Mouse (Mus musculus) intestine, embryonic 14.5 days (tissue): ENCODE results near the gene Slc6a8. TPM values are rescaled to one million over a fixed set of nuclear protein-coding genes. Genes with fewer than 3 reads are reported as not detected.

Source experiments
- ATAC-seq: fragments of 200-750 bp; cut with Nextera tagmentation; replicated peaks from 2 replicates; pipeline ENCODE4 v1.8.0; 2017; ENCODE audit warnings: low read depth, moderate number of reproducible peaks, moderate TSS enrichment, moderate library complexity; ENCODE audit not compliant: low FRiP score, low TSS enrichment
- DNase-seq: peaks from one replicate; pipeline ENCODE4 v3.0.0-alpha.2; 2018; ENCODE audit warnings: low spot score
- H3K27ac ChIP-seq: fragments of 300-500 bp; sonication (generic); 2 replicates; pipeline ENCODE4 v1.5.1; 2014; ENCODE audit warnings: low read depth, mild to moderate bottlenecking, control low read depth
- H3K27me3 ChIP-seq: fragments of 300-500 bp; sonication (generic); replicated peaks from 2 replicates; pipeline ENCODE4 v1.6.1; 2014; ENCODE audit warnings: low read length, control low read depth; ENCODE audit not compliant: control insufficient read depth, insufficient read depth
- H3K36me3 ChIP-seq: fragments of 300-500 bp; sonication (generic); 2 replicates; pipeline ENCODE4 v1.6.1; 2014; ENCODE audit warnings: low read length, control low read depth; ENCODE audit not compliant: control insufficient read depth, insufficient read depth
- H3K4me1 ChIP-seq: fragments of 300-500 bp; sonication (generic); replicated peaks from 2 replicates; pipeline ENCODE4 v1.6.1; 2014; ENCODE audit warnings: low read length, control low read depth, mixed read lengths; ENCODE audit not compliant: control insufficient read depth, insufficient read depth
- H3K4me2 ChIP-seq: fragments of 300-500 bp; sonication (generic); 2 replicates; pipeline ENCODE4 v1.6.1; 2014; ENCODE audit warnings: low read length
- H3K4me3 ChIP-seq: fragments of 300-500 bp; sonication (generic); 2 replicates; pipeline ENCODE4 v1.5.1; 2014; ENCODE audit warnings: low read depth, low read length, control low read depth, mixed read lengths
- H3K9ac ChIP-seq: fragments of 300-500 bp; sonication (generic); 2 replicates; pipeline ENCODE4 v1.6.1; 2014; ENCODE audit warnings: mild to moderate bottlenecking, low read length
- H3K9me3 ChIP-seq: fragments of 300-500 bp; sonication (generic); 2 replicates; pipeline ENCODE4 v1.6.1; 2016; ENCODE audit warnings: low read length, control low read depth; ENCODE audit not compliant: control insufficient read depth
- WGBS: fragments of 180-500 bp; shearing (Covaris S2); extraction: QIAGEN DNeasy Blood & Tissue Kit; methylation state at CpG from one replicate; pipeline ENCODE4 v1.1.7; 2014; 5-methylcytosine and 5-hydroxymethylcytosine counted together
- polyA plus RNA-seq: library from polyadenylated mRNA; unstranded; fragments of >200 nt; fragmentation: Nextera tagmentation; extraction: Ambion mirVana; gene quantifications from 2 replicates; pipeline ENCODE4 v1.2.1, GENCODE M21; 2014

The Slc6a8 gene
- polyA plus RNA-seq, 1 experiment from 2014 or later, result 9.1 TPM

GRCm38 (mm10) chrX:73653392-73653791, 19.6 kb upstream of the Slc6a8 start:
- DNase-seq (no peak), ATAC-seq (no peak)
- Histone ChIP-seq H3K4me2 (no peak overlapping the region), H3K9ac (no peak overlapping the region), H3K9me3 (no peaks in the 10 kb centered on the region), H3K27ac (no peak overlapping the region), H3K4me1 (no peaks in the 10 kb centered on the region), H3K36me3 (no peaks in the 10 kb centered on the region), H3K27me3 (no peaks in the 10 kb centered on the region; the same call in 1 of the 2 replicates), H3K4me3 (no peak overlapping the region)
- WGBS, result 86% methylated on average over 6 of the region's 6 CpGs

GRCm38 (mm10) chrX:73654177-73654576, 18.8 kb upstream of the Slc6a8 start:
- WGBS, result 28% methylated on average over 6 of the region's 6 CpGs
- Histone ChIP-seq H3K36me3 (no peaks in the 10 kb centered on the region), H3K9ac (no peak overlapping the region), H3K27me3 (no peaks in the 10 kb centered on the region; the same call in 1 of the 2 replicates), H3K4me3 (no peak overlapping the region), H3K27ac (no peak overlapping the region), H3K4me1 (no peaks in the 10 kb centered on the region), H3K4me2 (no peak overlapping the region), H3K9me3 (no peaks in the 10 kb centered on the region)
- peak; percentile 69; the same call in 1 of the 2 replicates for ATAC-seq
- peak; percentile 81 for DNase-seq

GRCm38 (mm10) chrX:73655529-73655928, 17.4 kb upstream of the Slc6a8 start:
- H3K36me3 ChIP-seq, result no peaks in the 10 kb centered on the region
- no peaks in the 10 kb centered on the region for H3K9me3 ChIP-seq
- no peak for ATAC-seq
- no peak for DNase-seq
- no peaks in the 10 kb centered on the region for H3K4me1 ChIP-seq
- H3K4me3 ChIP-seq, result no peak overlapping the region
- no peak overlapping the region for H3K27ac ChIP-seq
- 72% methylated on average over 3 of the region's 3 CpGs for WGBS
- H3K27me3 ChIP-seq, result no peaks in the 10 kb centered on the region; the same call in 1 of the 2 replicates
- no peak overlapping the region for H3K4me2 ChIP-seq
- no peak overlapping the region for H3K9ac ChIP-seq

GRCm38 (mm10) chrX:73658391-73658790, 14.6 kb upstream of the Slc6a8 start:
- no peak for ATAC-seq
- Histone ChIP-seq H3K9ac (no peak overlapping the region), H3K27me3 (no peaks in the 10 kb centered on the region), H3K27ac (no peak overlapping the region), H3K36me3 (no peaks in the 10 kb centered on the region), H3K9me3 (no peaks in the 10 kb centered on the region), H3K4me2 (no peak overlapping the region), H3K4me3 (no peak overlapping the region), H3K4me1 (no peaks in the 10 kb centered on the region)
- WGBS, result 55% methylated on average over 7 of the region's 7 CpGs
- no peak for DNase-seq

- H3K36me3 ChIP-seq, result no peaks in the 10 kb centered on the region
- H3K27ac ChIP-seq, result no peak overlapping the region
- 56% methylated on average over 13 of the region's 13 CpGs for WGBS
Observed at GRCm38 (mm10) chrX:73658936-73659574, 13.9 kb upstream of the Slc6a8 start.

GRCm38 (mm10) chrX:73659575-73660283, 13.2 kb upstream of the Slc6a8 start, which contains the start of gene Pnck:
TSS of gene Pnck (minus strand) at chrX:73660117.
- H3K36me3 ChIP-seq, result no peaks in the 10 kb centered on the region
- H3K4me1 ChIP-seq, result no peaks in the 10 kb centered on the region
- H3K4me2 ChIP-seq, result peak within 1 kb of the TSS; percentile 61
- ATAC-seq, result peak; percentile 54
- H3K27me3 ChIP-seq, result no peaks in the 10 kb centered on the region
- 37% methylated on average over 32 of the region's 57 CpGs for WGBS
- H3K4me3 ChIP-seq, result peak within 1 kb of the TSS; percentile 40
- H3K9ac ChIP-seq, result peak within 1 kb of the TSS; percentile 39
- DNase-seq, result peak; percentile 61
- no peak within 1 kb of the TSS for H3K27ac ChIP-seq
- no peaks in the 10 kb centered on the region for H3K9me3 ChIP-seq

More at GRCm38 (mm10) chrX:73658936-73659574, 13.9 kb upstream of the Slc6a8 start:
- ATAC-seq (peak; percentile 31; the same call in 1 of the 2 replicates), DNase-seq (peak; percentile 38)
- Histone ChIP-seq H3K4me1 (no peaks in the 10 kb centered on the region), H3K27me3 (no peaks in the 10 kb centered on the region), H3K4me2 (peak overlapping the region; percentile 61), H3K9ac (no peak overlapping the region; the same call in 1 of the 2 replicates), H3K9me3 (no peaks in the 10 kb centered on the region), H3K4me3 (peak overlapping the region; percentile 40; the same call in 1 of the 2 replicates)

- Histone ChIP-seq H3K9me3 (no peaks in the 10 kb centered on the region), H3K4me2 (peak overlapping the region; percentile 61), H3K4me3 (peak overlapping the region; percentile 40), H3K36me3 (no peaks in the 10 kb centered on the region), H3K27me3 (no peaks in the 10 kb centered on the region), H3K27ac (no peak overlapping the region), H3K9ac (peak overlapping the region; percentile 39), H3K4me1 (no peaks in the 10 kb centered on the region)
- WGBS, result 67% methylated on average over 3 of the region's 3 CpGs
- DNase-seq (no peak), ATAC-seq (no peak)
Observed at GRCm38 (mm10) chrX:73660284-73660665, 12.7 kb upstream of the Slc6a8 start.

- no peak for ATAC-seq
- no peak overlapping the region for H3K4me2 ChIP-seq
- DNase-seq, result no peak
Observed at GRCm38 (mm10) chrX:73663143-73663542, 9.8 kb upstream of the Slc6a8 start.

More at GRCm38 (mm10) chrX:73663143-73663542, 9.8 kb upstream of the Slc6a8 start:
- no peak overlapping the region for H3K27ac ChIP-seq
- H3K9me3 ChIP-seq, result no peaks in the 10 kb centered on the region
- H3K9ac ChIP-seq, result no peak overlapping the region
- no peak overlapping the region for H3K4me3 ChIP-seq
- H3K36me3 ChIP-seq, result no peaks in the 10 kb centered on the region
- no peaks in the 10 kb centered on the region for H3K27me3 ChIP-seq
- no peaks in the 10 kb centered on the region for H3K4me1 ChIP-seq
